Mouse (Mus musculus) gonadal fat pad, adult 2 months (tissue): ENCODE measurements at regions not wholly inside any gene's neighbourhood (a gene's known extent, or its start where the extent isn't known, plus 50 kb on each side); places are given as distances from the start of the nearest gene placed in this dataset.

Experiments used
- DNase-seq: peaks from one replicate; pipeline ENCODE4 v3.0.0-alpha.2; 2012; ENCODE audit warnings: low read depth

DNA sequence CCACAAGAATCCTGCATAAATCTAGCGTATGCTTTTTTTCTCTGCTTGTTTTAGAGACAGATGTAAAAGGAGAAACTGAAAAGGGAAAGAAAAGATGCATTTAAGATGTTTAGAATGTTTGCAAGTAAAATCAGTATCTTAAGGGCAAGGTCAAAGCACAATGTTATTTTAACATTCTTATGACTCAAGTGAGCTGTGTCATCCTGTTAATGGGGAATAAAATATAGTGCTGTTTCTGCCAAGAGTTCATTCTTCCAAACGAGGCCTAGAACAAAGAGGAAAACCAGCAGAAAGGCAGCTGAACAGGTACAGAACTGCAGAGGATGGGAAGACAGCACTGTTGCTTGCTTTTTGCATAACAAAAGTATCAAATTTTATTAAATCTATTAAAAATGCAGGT lies 156.7 kb upstream of the Tmtc1 start:
- DNase-seq: no peak

DNA sequence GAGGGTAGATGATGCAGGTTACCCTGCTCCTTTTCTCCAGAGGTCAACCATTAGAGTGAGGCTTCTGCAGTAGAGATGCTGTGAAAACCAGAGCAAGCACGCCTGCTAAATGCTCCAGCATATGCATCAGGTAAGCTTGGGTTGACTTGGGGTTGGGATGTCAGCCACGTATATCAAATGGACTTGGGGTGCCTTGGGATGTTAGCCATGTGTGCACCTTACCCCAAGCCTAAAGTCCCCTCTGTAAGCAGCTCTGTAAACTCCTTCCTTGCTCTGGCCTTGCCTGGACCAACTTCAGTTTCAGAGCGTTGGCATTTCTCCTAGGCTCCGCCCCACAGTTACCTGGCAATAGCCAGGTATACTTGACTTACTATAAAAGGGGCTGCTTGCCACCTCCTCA lies 155.3 kb upstream of the Tmtc1 start:
- DNase-seq: no peak

DNA sequence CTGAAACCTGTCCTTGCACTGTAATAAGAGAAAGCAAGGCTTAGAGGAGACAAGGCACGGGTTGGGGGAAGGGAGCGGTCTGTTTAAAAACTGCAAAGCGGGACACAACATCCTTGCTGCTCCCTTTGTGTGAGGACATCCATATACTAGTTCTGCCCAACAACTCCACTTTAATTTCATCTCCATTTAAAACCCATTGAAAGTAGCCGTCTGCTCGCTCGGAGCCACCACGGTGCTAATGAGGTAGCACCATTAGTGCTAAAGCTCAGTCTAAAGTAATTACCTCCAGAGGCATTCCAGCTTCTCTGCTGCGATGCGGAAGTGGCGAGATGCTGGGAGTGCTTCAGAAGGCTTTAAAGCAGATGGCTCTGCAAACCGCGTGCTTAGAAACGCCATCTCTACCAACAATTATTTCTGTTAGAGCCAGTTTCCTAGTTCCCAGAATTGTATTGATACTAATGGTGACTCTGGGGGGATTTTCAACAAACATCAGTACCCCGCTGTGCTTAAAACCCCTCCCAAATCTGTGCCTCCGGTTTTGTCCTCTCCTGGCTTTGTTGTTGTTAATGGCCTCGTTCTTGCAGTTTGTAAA lies 154.7 kb upstream of the Tmtc1 start:
- no peak for DNase-seq

DNA sequence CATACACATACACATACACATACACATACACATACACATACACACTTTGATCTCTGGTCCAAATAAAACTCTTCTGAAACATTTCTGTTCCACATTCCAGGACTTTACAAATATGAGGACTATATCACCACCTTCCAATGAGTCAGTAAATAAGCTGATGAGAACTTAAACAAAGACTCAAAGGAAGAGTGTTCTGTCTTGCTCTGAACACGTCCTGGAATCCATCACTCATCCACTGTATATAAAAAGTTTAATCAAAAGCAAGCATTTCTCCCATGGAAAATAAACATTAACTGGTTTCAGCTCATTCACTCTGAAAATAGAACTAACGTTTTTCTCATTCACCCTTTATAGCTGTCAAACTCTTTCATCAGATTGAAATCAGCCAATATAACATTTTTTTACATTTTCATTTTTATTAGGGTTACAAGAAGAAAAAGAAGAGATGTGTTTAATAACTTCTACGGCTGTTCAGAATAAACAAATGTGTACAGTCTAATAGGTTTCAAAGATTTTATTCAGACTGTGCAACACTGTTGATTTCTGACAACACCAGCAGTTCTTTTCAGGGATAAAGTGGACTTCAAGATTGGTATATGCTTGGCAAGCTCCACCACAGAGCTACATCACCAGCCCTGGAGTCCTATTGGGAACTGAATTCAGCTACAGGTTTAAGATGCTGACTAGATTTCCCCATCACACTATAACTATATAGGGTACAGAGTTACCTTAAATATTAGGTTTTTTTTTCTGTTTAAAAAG lies 151.0 kb upstream of the Tmtc1 start:
- DNase-seq: no peak

DNA sequence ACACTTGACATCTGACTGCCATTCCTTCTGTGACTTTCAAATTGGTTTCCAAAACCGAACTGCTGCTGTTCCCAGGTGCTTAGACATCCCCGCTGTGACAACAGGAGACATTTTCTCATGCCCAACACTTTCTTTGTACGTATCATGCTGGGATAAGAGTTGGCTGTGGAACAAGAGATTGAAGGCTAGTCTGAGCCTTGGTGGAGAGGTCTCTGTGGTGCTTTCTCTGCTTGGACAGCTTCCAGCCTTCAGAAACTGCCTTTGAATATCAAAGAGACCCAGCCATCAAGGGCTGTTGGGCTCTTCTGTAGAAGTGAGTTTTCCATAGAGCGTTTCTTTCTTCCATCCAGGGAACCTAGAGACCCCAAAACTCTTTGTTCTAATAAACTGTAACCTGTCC lies 144.8 kb upstream of the Tmtc1 start:
- no peak for DNase-seq

DNA sequence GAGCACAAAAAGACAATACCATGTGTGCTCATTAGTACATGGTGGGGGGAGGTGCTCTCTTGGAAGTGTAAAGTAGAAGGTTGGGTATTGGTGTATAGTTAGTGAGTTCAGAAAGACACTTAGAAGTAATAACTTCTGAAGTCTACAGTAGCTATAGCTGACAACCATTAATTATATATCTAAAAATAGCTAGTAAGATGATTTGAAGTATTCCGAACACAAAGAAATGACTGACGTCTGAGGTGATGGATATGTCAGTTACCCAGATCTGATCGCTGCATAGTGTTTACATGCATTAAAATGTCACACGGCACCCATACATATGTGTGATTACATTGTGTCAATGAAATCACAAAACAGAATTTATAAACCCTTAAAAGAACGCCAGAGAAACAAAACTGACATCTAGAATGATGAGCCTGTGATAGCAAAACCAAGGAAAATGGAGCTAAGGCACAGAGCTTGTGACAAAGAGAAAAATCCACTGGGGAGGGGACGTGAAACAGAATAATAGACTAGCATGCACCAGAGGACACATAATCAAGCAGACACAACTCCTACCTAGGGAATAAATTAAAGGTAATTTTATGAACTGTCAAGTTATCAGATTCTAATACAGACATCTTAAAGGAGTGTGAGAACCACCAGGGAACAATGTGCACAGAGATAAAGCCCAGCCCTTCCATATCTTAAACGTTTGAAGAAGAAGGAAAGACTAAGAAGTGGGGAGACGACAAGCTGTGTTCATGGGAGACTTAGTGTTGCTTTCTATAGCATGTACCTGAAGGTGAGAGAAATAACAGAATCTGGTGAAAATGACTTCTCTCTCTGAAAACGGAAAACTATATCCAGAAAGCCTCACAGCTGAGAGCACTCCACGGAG lies 142.5 kb upstream of the Tmtc1 start:
- no peak for DNase-seq

DNA sequence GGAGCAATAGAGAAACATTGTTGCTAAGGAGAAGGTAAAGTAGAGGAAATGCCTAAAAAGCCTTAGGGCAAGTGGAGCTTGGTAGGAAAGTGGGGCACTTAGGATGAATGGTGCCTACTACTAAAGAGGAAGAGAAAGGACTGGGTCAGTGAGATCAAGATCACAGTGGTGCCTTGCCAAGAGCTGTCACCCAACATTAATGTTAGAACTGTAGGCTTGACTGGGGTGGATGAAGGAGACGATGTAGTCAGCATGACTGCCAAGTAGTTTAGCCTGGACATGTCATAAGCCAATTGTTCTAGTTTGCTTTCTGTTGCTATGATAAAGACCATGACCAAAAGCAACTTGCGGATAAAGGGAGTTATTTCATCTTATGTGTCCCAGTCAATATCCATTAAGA lies 139.9 kb upstream of the Tmtc1 start:
- no peak for DNase-seq

DNA sequence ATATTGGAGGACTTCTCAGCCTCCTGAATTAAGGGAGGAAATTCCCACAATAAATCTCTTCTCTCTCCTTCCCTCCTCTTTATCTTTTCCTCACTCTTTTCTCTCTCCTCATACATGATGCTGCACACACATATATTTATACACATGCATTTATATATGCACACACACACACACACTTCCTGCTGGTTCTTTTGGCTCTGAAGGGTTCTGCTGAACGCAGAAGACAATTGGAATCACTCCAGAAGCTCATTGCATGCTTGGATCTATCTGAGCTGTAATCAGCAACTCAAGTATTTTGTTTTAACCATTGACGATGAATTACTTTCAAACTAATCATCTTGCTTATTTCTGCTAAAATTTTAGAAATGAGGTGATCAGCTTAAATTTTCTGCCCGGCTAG lies 134.1 kb upstream of the Tmtc1 start:
- no peak for DNase-seq

DNA sequence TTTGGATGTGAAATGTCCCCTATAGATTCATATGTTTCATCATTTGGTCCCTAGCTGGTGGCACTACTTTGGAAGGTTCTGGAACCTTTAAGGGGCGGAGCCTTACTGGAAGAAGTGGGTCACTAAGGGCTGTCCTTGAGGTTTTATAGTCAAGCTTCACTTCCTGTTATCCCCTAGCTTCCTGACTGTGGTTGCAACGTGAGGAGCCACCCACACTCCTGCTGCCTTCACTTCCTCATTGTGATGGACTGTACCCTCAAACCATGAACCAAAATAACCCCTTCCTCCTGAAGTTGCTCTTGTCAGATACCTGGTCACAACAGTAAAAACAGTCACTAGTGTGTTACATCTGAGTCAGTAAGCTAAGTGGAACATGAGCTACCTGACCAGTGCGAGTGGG lies 133.5 kb upstream of the Tmtc1 start:
- no peak for DNase-seq

DNA sequence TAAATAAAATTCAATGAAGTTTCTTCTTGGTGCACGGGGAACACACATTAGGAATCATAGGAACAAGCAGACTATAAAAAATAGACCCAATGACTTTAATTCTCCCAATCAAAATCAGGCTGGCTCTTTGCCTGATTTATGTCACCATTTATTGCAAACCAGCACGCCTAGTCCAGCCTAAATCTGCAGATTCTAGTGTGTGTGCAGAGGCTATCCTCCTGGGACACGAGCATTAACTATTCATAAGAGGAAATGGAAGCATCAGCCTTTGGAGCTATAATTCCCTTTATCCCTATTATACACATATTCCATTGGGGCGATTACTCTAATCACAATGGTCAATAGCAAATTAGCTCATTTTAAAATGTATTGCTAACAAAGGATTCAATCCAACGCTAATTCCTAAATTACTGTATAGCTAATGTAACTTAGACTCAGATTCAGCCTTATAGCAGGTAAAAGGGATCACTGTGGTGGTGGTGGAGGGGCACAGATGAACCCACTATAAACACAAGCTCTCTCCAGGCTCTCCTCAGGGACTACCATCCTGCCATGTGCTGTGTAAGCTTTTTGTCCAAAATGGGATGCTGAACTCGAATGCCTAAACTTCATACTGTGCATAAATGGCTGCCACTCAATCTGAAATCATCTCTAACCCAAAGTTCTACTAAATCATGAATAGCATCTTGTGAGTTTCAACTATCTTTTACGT lies 130.7 kb upstream of the Tmtc1 start:
- no peak for DNase-seq

DNA sequence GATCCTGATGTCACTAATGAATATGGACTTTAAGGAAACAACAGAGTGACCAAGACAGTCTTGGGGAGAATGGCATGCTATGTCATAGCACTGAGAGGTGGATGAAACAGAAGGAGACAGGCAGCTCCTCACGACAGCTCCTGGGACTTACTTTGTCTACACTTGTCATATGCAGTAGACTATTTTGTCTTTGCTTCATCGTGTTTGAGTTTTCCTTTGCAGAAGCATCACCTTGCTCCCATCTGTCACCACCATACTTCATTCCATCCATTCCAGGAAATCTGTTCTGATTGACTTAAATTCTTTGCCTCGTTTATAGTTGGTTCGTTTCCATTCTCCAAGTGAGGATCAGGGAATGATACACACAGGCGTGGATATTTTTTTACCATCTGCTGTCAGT lies 128.0 kb upstream of the Tmtc1 start:
- no peak for DNase-seq

DNA sequence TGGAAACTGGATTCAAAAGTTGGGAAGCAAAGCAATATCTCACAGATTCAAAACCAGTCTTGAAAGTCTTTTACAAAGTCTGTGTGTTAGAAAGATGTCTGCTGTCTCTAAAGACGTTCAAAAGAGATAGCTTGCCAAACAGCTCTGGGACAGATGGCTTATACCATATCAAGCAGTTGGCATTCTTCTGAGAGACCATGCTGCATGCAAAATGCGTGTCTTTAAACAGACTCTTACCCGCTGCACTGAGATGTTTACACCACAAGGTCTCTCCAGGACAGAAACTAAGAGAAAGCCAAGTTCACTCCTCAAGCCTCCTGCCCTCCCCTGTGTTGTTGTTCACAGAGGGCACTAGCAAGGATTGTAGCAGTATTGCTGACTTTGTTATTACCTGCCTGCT lies 127.5 kb upstream of the Tmtc1 start:
- DNase-seq: no peak

DNA sequence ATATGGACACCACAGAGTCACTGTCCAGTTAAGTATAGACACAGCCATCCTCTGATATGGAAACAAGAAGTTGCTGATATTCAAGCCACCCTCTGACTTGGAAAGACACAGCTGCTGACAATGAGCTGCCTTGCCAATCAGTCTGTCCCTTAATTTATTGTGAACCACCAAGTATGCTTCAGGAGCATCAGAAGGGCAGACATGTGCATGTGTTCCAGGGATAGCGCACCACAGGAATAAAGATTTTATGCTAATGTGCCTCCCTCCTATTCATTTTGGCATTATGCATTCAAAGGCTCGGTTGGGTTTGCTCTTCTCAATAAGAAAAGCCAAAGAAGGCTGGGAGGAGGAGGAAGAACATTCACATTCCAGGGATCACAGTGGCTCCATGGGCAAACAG lies 120.0 kb upstream of the Tmtc1 start:
- no peak for DNase-seq

DNA sequence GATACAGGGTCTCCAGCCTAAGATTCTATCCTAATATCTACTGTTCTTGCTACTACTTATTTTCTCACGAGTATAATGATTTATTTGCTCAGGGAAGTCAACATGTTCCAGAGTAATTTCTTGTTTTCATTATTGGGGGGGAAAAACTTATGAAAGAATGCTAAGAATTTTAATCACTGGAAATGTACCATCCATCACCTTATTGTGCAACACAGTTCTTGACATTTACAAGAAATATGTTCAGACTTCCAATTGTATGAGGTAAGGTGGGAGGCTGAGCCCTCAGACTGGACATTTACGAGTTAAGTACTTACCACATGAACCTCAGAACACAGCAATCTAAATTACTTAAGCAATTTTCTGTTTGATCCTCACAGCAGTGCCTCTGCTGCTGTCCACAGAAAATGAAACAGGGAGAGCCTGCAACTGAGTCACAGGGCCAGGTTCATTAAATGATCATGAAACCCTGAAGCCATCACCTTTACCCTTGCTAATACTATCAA lies 118.1 kb upstream of the Tmtc1 start:
- DNase-seq: no peak

DNA sequence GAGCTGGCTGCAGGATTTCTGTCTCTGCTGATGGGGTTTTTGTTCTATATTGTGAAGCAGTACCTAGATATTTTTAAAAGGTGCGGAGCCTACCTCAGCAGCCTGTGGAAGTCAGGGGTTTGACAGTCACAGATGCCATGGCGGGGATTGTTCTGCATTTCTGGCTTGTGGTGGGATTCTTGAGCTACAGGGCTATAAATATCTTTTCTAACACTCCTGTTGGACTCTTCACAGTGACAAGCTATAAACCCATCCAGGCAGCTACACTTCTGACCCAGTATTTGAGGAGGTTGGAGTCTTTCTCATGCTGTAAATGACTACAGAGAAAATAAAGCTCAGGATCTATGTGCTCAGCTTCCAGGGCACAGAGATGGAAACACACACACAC lies 112.3 kb upstream of the Tmtc1 start:
- no peak for DNase-seq

DNA sequence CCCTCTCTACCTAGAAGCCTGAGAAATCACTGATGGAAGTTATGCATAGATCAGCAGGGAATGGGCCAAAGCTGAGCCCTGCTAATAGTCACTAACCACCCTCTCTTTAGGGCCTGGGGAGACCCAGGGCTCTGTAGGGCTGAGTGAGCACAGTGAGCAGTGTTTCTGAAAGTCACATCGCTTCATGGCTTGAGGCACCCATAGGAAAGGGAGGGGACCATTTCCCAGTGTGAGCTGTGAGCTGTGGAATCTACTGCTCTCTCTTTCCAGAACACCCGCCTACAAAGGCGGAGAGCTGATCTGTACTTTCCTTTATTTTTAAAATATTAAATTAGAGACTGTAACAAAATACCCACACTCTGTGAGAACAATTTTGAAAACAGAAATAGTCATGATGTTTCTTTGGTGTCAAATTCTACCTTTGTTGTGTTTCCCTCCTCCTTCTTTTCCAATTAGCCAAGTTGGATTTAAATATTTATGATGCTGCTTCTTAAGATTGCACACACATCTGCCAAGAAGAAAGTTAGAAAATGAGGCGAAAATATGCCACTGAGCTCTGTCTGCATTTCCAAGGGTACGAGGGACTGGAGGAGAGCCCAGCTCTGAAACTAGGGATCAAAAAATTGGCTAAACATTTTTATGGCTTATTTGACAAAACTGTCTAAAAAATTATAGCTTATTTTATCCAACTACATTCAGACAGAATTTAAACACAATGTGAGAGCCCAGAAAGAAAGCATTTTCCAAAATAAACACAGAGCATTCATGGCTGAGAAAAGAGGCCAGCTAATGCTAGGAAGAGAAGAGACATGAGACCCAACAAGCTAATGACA lies 111.7 kb upstream of the Tmtc1 start:
- DNase-seq: no peak

DNA sequence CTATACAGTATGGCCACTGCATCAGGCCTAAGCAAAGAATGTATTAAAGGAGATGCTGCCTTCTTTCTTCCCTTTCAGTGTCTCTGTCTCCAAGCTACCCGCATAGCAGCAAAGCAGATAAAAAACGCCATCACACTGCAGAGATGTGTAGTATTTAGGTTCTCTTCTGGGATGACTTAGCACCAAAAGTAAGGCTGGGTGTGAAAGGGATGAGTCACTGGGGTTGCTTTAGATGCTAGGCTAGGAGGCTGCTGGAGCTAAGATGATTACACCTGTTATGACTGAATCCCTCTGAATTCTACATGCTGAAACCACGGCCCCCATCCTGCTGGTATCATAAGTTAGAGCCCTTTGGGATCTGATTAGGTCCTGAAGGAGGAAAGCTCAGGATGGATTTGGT lies 110.3 kb upstream of the Tmtc1 start:
- no peak for DNase-seq

DNA sequence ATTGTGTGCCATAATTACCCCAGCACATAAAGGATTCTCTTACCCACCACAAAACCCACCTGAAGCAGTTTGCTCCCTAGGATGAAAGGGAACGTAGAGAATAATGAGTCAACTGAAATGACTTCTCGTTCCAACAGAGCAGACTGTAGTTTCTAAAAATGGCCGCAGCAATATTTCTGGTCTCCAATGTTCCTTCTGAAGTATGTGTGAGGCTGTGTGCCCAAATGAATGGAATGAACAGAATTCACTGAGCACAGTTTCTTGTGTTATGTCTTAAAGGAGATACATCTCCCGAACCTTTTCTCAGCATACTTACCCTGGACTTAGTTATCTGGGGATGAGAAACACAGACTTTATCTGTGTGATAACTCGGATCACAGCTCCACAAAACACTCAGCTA lies 109.4 kb upstream of the Tmtc1 start:
- no peak for DNase-seq

DNA sequence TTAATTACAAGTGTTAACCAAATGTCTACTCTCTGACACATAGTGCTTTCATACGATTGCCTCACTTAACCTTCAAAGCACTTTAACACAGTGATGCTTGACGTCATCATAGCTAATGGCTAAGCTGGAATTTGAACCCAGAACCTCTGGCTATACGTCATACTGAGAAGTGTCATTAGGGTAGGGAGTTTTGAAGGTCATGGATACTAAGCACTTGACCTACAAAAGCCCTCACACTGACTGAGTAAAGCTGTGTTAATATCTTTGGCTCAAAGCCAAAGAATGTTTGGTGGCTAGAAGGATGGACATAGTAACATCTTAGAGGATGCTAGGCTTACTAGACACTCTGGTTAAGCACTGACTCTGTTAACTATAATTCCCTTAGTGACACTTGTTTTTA lies 106.9 kb upstream of the Tmtc1 start:
- no peak for DNase-seq

DNA sequence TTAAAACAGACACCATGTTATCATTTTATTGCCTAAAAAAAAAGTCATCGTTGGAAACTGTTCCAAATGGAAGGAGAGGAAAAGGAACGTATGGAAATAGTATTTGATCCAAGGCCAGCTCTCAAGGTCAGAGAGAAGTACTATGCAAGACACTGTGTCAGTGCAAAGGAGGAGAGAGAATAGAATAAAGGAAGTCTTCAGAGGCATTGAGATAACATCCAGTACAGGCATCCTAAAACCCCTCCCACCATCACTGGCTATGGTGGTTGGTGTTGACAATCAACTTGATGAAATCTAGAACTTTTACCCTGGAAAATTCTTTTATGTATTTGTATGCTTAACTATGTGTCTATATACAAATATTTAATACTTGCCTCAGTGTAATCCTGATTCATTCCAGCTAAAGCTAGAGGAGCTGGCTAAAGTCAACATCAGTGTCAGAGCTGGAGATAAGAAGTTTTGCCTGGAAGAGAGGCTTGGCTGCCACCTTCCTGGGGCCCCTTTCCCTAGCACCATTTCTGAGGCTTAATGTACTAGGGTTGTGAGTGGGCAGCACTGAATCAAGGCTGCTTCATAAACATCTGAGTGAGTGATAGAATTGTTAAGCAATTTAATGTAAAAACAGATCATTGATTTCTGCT lies 104.1 kb upstream of the Tmtc1 start:
- DNase-seq: no peak

DNA sequence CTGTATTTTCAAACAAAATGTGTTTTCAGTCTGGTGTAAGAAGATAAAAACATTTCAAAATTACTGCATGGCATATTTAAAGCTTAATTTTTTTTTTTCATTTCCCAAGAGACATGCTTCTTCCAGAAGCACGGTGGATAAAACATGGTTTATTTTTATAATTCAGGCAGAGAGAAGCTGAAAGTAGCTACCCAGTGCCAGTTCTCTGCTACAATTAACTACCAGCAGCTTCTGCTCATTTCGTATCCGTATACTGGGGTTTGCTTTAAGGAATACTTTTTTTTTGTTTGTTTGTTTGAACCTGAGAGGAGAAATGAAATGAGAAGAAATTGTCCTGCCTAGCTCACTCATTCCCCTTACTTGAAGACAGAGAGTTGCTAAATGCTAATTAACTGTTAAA lies 98.9 kb upstream of the Tmtc1 start:
- no peak for DNase-seq
